Mouse (Mus musculus) T-helper 17 cell (primary cell): ENCODE measurements around the gene Atg2b.

Source experiments
- in situ Hi-C, 2 experiments: fragments of 300-600 bp; cut with MboI, MseI; formaldehyde crosslinking; loops; 1 replicate in 1 of 2; 2 replicates in 1 of 2; pipeline ENCODE4 v1.15.1; 2025; ENCODE audit warnings: high pct_unique_total_duplicates in 2 of 2

Atg2b gene

GRCm38 (mm10) chr12:105683933-105684901, 794 bp downstream of the Atg2b start, which contains the start of gene Gskip:
Gene Gskip, plus strand, starts transcription at chr12:105684829.
- in situ Hi-C loops = no loop called here

GRCm38 (mm10) chr12:105678762-105679161, 6.2 kb downstream of the Atg2b start:
- in situ Hi-C loops = no loop called here

- in situ Hi-C loops = no loop called here
Measured at GRCm38 (mm10) chr12:105678211-105678610, 6.8 kb downstream of the Atg2b start.

- in situ Hi-C loops = no loop called here
Measured at GRCm38 (mm10) chr12:105676274-105676673, 8.7 kb downstream of the Atg2b start.

GRCm38 (mm10) chr12:105655850-105656249, 29.2 kb downstream of the Atg2b start:
- in situ Hi-C loops = loop anchor here (10.0 kb wide), 2 partner anchors 159 to 951 kb away; no protein-coding TSS in a partner anchor

GRCm38 (mm10) chr12:105642770-105643321, 42.2 kb downstream of the Atg2b start:
- in situ Hi-C loops = no loop called here

- in situ Hi-C loops = no loop called here
Measured at GRCm38 (mm10) chr12:105637554-105637953, 47.5 kb downstream of the Atg2b start.

GRCm38 (mm10) chr12:105636551-105636950, 48.5 kb downstream of the Atg2b start:
- in situ Hi-C loops = no loop called here

- in situ Hi-C loops = no loop called here
Measured at GRCm38 (mm10) chr12:105634374-105635067, 50.5 kb downstream of the Atg2b start.

- in situ Hi-C loops = loop anchor here in 1 of 2 experiments (10.0 kb wide), 1 partner anchor 921 kb away; no protein-coding TSS in a partner anchor
Measured at GRCm38 (mm10) chr12:105625798-105626197, 59.2 kb downstream of the Atg2b start.

- in situ Hi-C loops = loop anchor here (5.0 to 10.0 kb wide), 2 partner anchors 39 to 918 kb away; no protein-coding TSS in a partner anchor
Measured at GRCm38 (mm10) chr12:105622981-105623539, 62.0 kb downstream of the Atg2b start.

- in situ Hi-C loops = loop anchor here (5.0 to 10.0 kb wide), 2 partner anchors 40 to 917 kb away; no protein-coding TSS in a partner anchor
Measured at GRCm38 (mm10) chr12:105622048-105622447, 63.0 kb downstream of the Atg2b start.

- in situ Hi-C loops = no loop called here
Measured at GRCm38 (mm10) chr12:105613559-105613958, 71.5 kb downstream of the Atg2b start.

GRCm38 (mm10) chr12:105611748-105612147, 73.3 kb downstream of the Atg2b start:
- in situ Hi-C loops = no loop called here

- in situ Hi-C loops = no loop called here
Measured at GRCm38 (mm10) chr12:105611045-105611444, 74.0 kb downstream of the Atg2b start.

- in situ Hi-C loops = no loop called here
Measured at GRCm38 (mm10) chr12:105606881-105607280, 78.1 kb downstream of the Atg2b start.

GRCm38 (mm10) chr12:105605212-105605611, 79.8 kb downstream of the Atg2b start:
- in situ Hi-C loops = no loop called here

GRCm38 (mm10) chr12:105603904-105604303, 81.1 kb downstream of the Atg2b start:
- in situ Hi-C loops = loop anchor here in 1 of 2 experiments (5.0 kb wide), 1 partner anchor 112 kb away; no protein-coding TSS in a partner anchor

GRCm38 (mm10) chr12:105602581-105603210, 82.3 kb downstream of the Atg2b start, which contains the start of gene Bdkrb1:
Gene Bdkrb1, plus strand, starts transcription at chr12:105603085.
- in situ Hi-C loops = loop anchor here in 1 of 2 experiments (5.0 kb wide), 1 partner anchor 110 kb away; no protein-coding TSS in a partner anchor

- in situ Hi-C loops = loop anchor here in 1 of 2 experiments (5.0 kb wide), 1 partner anchor 109 kb away; no protein-coding TSS in a partner anchor
Measured at GRCm38 (mm10) chr12:105601586-105601985, 83.4 kb downstream of the Atg2b start.
